Mouse (Mus musculus): ENCODE measurements around the gene Twnk. TPM values are rescaled to one million over a fixed set of nuclear protein-coding genes. Genes with fewer than 3 reads are reported as not detected.
A peak's percentile ranks its signal among the peaks of the same experiment; 100 is the strongest.

Twnk gene
- total and polyA plus RNA-seq, 2 experiments from 2014 or later = 7.5 to 8.2 TPM

DNA sequence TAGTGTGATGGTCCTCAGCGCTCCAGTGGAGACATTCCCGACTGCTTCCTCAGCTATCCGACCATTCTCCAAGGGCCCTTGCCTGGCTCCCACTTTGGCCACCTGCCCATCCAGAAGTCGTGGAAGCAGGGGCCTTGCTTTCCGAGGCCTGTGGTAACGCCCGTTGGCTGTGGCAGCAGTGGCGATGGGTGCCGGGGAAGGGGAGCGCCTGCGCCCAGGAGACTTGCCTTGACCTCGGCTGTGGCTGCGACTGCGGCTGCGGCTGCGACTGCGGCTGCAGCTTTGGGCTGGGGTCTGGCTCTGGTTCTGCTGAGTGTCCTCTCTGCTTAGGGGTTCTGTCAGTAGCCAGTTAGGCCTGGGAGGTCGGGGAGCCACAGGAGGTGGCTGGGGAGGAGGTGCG is 23.3 kb downstream of the Twnk start:
- Histone ChIP-seq H3K9me3 (ENCODE audit: low read length) (no peaks in the 10 kb centered on the region), H3K4me1 (ENCODE audit: insufficient read depth, low read length) (peaks cover 8% of the 10 kb centered on the region; the same call in 1 of the 2 replicates), H3K4me3 (ENCODE audit: low read length) (no peak overlapping the region), H3K9ac (replicated peaks; ENCODE audit: low read length) (no peak overlapping the region), H3K27me3 (ENCODE audit: insufficient read depth, low read length) (no peaks in the 10 kb centered on the region), H3K27ac (no peak overlapping the region), H3K4me2 (ENCODE audit: low read depth, low read length) (no peak overlapping the region), H3K36me3 (ENCODE audit: insufficient read depth, low read length) (peaks cover 17% of the 10 kb centered on the region)
- ATAC-seq = no peak
- 63% methylated on average over 19 of the region's 19 CpGs for WGBS
- no peak for TF ChIP-seq CTCF (IDR thresholded peaks at IDR 0.05; ENCODE audit: low read depth)
- no peak for DNase-seq (ENCODE audit: low spot score)

DNA sequence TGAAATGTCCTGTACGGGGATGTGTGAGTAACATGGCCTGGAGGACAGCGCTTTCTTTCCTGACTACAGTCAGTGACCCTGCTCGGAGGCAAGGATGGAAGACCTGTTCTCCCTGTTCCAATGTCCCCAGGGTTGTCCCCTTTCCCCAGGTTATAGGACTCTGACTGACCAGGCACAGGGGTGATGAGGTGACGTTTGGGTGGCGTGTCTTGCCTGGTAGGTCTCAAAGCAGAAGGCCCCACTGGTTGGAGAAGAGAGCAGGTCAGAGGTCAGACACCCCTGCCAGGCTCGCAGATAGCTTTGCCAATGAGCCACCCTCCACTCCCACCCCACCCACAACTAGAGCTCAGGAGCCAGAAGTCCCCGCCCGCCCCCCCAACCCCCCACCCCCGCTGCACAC is 24.1 kb downstream of the Twnk start:
- no peak overlapping the region for H3K27ac ChIP-seq
- no peaks in the 10 kb centered on the region for H3K27me3 ChIP-seq (ENCODE audit: insufficient read depth, low read length)
- TF ChIP-seq CTCF (IDR thresholded peaks at IDR 0.05; ENCODE audit: low read depth) = no peak
- no peak overlapping the region for H3K4me3 ChIP-seq (ENCODE audit: low read length)
- no peak overlapping the region for H3K9ac ChIP-seq (replicated peaks; ENCODE audit: low read length)
- peaks cover 16% of the 10 kb centered on the region for H3K36me3 ChIP-seq (ENCODE audit: insufficient read depth, low read length)
- H3K4me1 ChIP-seq (ENCODE audit: insufficient read depth, low read length) = peaks cover 8% of the 10 kb centered on the region; the same call in 1 of the 2 replicates
- DNase-seq (ENCODE audit: low spot score) (no peak), ATAC-seq (no peak)
- no peaks in the 10 kb centered on the region for H3K9me3 ChIP-seq (ENCODE audit: low read length)
- WGBS = 57% methylated on average over 9 of the region's 9 CpGs
- H3K4me2 ChIP-seq (ENCODE audit: low read depth, low read length) = no peak overlapping the region

- H3K9ac ChIP-seq (replicated peaks; ENCODE audit: low read length) = no peak overlapping the region
- H3K27ac ChIP-seq = no peak overlapping the region
- H3K4me1 ChIP-seq (ENCODE audit: insufficient read depth, low read length) = peaks cover 8% of the 10 kb centered on the region; the same call in 1 of the 2 replicates
- H3K4me3 ChIP-seq (ENCODE audit: low read length) = no peak overlapping the region
- no peaks in the 10 kb centered on the region for H3K9me3 ChIP-seq (ENCODE audit: low read length)
- ATAC-seq = peak; percentile 13; the same call in 1 of the 2 replicates
- 33% methylated on average over 8 of the region's 8 CpGs for WGBS
- peak; percentile 56 for DNase-seq (ENCODE audit: low spot score)
- no peaks in the 10 kb centered on the region for H3K27me3 ChIP-seq (ENCODE audit: insufficient read depth, low read length)
- peak overlapping the region; percentile 48; the same call in 1 of the 2 replicates for H3K4me2 ChIP-seq (ENCODE audit: low read depth, low read length)
- peak; percentile 86 for TF ChIP-seq CTCF (IDR thresholded peaks at IDR 0.05; ENCODE audit: low read depth)
- peaks cover 16% of the 10 kb centered on the region for H3K36me3 ChIP-seq (ENCODE audit: insufficient read depth, low read length)
These were observed 24.6 kb downstream of the Twnk start for GRCm38 (mm10) chr19:45030111-45030510.

DNA sequence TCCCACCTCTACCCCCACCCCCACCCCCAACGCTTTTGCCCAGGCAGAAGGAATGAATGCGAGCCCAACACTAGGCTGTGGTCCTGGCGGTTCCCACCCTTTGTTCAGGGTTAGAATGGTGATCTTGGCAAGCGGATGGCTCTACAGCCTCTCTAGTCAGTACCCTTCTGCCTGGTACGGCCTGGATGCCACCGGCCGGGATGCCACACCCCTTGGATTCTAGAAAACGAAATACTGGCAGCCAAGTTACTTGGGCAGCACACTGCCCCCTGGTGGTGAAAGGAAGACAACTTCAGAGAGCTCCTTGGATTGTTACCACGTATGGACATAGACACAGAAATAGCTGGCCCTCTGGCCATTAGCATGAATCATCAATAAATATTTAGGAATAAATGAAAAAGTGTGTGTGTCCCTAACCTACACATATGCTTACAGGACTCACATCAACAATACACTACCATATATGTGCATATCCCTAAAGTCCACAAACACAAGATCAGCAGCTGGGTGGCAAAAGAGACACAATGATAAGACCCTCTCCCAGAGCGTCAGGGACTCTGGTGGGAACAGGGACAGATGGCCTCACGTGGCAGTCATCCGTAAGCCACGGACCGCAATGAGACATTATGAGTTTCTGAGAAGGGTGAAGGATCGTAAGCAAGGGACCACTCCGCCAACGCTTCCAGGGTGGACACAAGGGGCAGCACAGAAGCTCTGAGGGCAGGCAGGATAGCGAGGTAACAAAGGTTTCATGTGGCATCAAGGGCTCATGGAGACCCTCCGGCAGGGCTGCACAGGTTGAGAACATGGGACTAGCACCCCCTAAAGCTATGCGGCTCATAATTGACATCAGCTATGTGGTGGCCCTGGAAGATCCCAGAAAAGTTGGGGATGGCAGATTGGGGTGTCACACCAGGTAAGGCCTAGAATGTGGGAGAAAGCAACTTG is 25.6 kb downstream of the Twnk start:
- Histone ChIP-seq H3K4me1 (ENCODE audit: insufficient read depth, low read length) (peaks cover 8% of the 10 kb centered on the region; the same call in 1 of the 2 replicates), H3K36me3 (ENCODE audit: insufficient read depth, low read length) (peaks cover 8% of the 10 kb centered on the region), H3K4me3 (ENCODE audit: low read length) (no peak overlapping the region; the same call in 1 of the 2 replicates), H3K27me3 (ENCODE audit: insufficient read depth, low read length) (no peaks in the 10 kb centered on the region), H3K9ac (replicated peaks; ENCODE audit: low read length) (no peak overlapping the region), H3K9me3 (ENCODE audit: low read length) (no peaks in the 10 kb centered on the region), H3K27ac (no peak overlapping the region), H3K4me2 (ENCODE audit: low read depth, low read length) (peak overlapping the region; percentile 48)
- DNase-seq (ENCODE audit: low spot score) = peak; percentile 95
- WGBS = 37% methylated on average over 20 of the region's 20 CpGs
- TF ChIP-seq CTCF (IDR thresholded peaks at IDR 0.05; ENCODE audit: low read depth) = peak; percentile 91
- peak; percentile 37; the same call in 1 of the 2 replicates for ATAC-seq

DNA sequence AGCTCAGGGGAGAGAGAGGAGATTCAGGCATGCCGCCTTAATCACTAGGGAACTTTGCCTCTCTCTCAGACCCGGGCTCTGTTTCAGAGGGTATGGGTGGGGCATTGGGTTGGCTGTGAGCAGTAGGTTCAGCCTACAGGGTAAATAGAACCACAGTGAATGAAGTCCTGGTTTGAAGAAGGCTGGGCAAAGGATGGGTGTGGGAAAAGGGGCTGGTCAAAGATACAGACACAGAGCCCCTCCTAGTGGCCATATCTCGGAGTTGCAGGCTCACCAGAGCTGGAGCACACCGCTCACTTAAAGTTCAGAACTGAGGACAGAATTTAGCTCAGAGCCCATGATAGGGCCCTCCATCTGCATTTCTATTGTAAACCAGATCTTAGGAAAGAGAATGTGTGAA is 26.3 kb downstream of the Twnk start:
- Histone ChIP-seq H3K36me3 (ENCODE audit: insufficient read depth, low read length) (peaks cover under 1% of the 10 kb centered on the region; the same call in 1 of the 2 replicates), H3K9me3 (ENCODE audit: low read length) (no peaks in the 10 kb centered on the region), H3K9ac (replicated peaks; ENCODE audit: low read length) (no peak overlapping the region), H3K27ac (no peak overlapping the region), H3K4me1 (ENCODE audit: insufficient read depth, low read length) (peaks cover 8% of the 10 kb centered on the region; the same call in 1 of the 2 replicates), H3K4me3 (ENCODE audit: low read length) (no peak overlapping the region), H3K27me3 (ENCODE audit: insufficient read depth, low read length) (no peaks in the 10 kb centered on the region), H3K4me2 (ENCODE audit: low read depth, low read length) (no peak overlapping the region)
- peak; percentile 33 for ATAC-seq
- peak; percentile 86 for TF ChIP-seq CTCF (IDR thresholded peaks at IDR 0.05; ENCODE audit: low read depth)
- WGBS = 19% methylated on average over 4 of the region's 4 CpGs
- peak; percentile 85 for DNase-seq (ENCODE audit: low spot score)

GRCm38 (mm10) chr19:45032570-45033332 is 27.3 kb downstream of the Twnk start:
- Histone ChIP-seq H3K9me3 (ENCODE audit: low read length) (no peaks in the 10 kb centered on the region), H3K4me1 (ENCODE audit: insufficient read depth, low read length) (peaks cover 8% of the 10 kb centered on the region; the same call in 1 of the 2 replicates), H3K27ac (no peak overlapping the region), H3K9ac (replicated peaks; ENCODE audit: low read length) (no peak overlapping the region), H3K4me3 (ENCODE audit: low read length) (no peak overlapping the region), H3K4me2 (ENCODE audit: low read depth, low read length) (no peak overlapping the region), H3K36me3 (ENCODE audit: insufficient read depth, low read length) (no peaks in the 10 kb centered on the region; the same call in 1 of the 2 replicates), H3K27me3 (ENCODE audit: insufficient read depth, low read length) (no peaks in the 10 kb centered on the region)
- peak; percentile 69 for TF ChIP-seq CTCF (IDR thresholded peaks at IDR 0.05; ENCODE audit: low read depth)
- 41% methylated on average over 17 of the region's 17 CpGs for WGBS
- peak; percentile 55 for DNase-seq (ENCODE audit: low spot score)
- ATAC-seq = no peak
